In genomic region chr6:100833811-100834481, GRCm38 (mm10) we compare ENCODE assay signal across 7 mouse cellular contexts. TPM values are rescaled to one million over a fixed set of nuclear protein-coding genes. Genes with fewer than 3 reads are reported as not detected.
A peak's percentile ranks its signal among the peaks of the same experiment; 100 is the strongest.
DNase-seq lines count a peak whose midpoint lies in the region; ATAC-seq lines count a peak whose summit lies in the region.

No protein-coding gene starts in this region.

- peak overlapping the region; percentile 86 for H3K9ac ChIP-seq in midbrain, embryonic 12.5 days (replicated peaks)

- no peaks in the 10 kb centered on the region for H3K27me3 ChIP-seq in embryonic facial prominence, embryonic 10.5 days (replicated peaks; ENCODE audit: low read depth, poor library complexity, severe bottlenecking)
- no peaks in the 10 kb centered on the region for H3K27me3 ChIP-seq in limb, embryonic 10.5 days (ENCODE audit: low read depth, poor library complexity, severe bottlenecking)
- no peaks in the 10 kb centered on the region for H3K27me3 ChIP-seq in midbrain, embryonic 12.5 days

- under 1% methylated on average over 71 of the region's 72 CpGs for whole genome bisulfite sequencing in embryonic facial prominence, embryonic 10.5 days
- 1% methylated on average over 68 of the region's 72 CpGs for WGBS in limb, embryonic 10.5 days
- under 1% methylated on average over 42 of the region's 72 CpGs for WGBS in midbrain, embryonic 12.5 days

- peaks cover 44% of the 10 kb centered on the region for H3K36me3 ChIP-seq in embryonic facial prominence, embryonic 10.5 days (replicated peaks)
- H3K36me3 ChIP-seq in limb, embryonic 10.5 days = peaks cover 46% of the 10 kb centered on the region
- peaks cover 37% of the 10 kb centered on the region for H3K36me3 ChIP-seq in midbrain, embryonic 12.5 days

- ATAC-seq in granulocyte monocyte progenitor cell, adult 5-6 weeks (replicated peaks; ENCODE audit: poor library complexity, severe bottlenecking) = peak; percentile 61
- ATAC-seq in midbrain, embryonic 12.5 days (ENCODE audit: low FRiP score, low read depth) = peak; percentile 92

- DNase-seq in adrenal gland, postnatal 14 days = peak; percentile 68
- DNase-seq in embryonic facial prominence, embryonic 10.5 days (ENCODE audit: low spot score) = peak; percentile 78
- DNase-seq in kidney, adult 11 months = peak; percentile 46
- peak; percentile 76 for DNase-seq in limb, embryonic 10.5 days (ENCODE audit: low spot score)
- peak; percentile 45 to 58 for DNase-seq in spleen, adult 18-20 months

- H3K4me1 ChIP-seq in embryonic facial prominence, embryonic 10.5 days = peaks cover 8% of the 10 kb centered on the region; the same call in 1 of the 2 replicates
- H3K4me1 ChIP-seq in limb, embryonic 10.5 days = peaks cover 5% of the 10 kb centered on the region
- H3K4me1 ChIP-seq in midbrain, embryonic 12.5 days = peaks cover 20% of the 10 kb centered on the region

- H3K4me3 ChIP-seq in embryonic facial prominence, embryonic 10.5 days = peak overlapping the region; percentile 92
- H3K4me3 ChIP-seq in limb, embryonic 10.5 days = peak overlapping the region; percentile 93
- peak overlapping the region; percentile 82 for H3K4me3 ChIP-seq in midbrain, embryonic 12.5 days

- H3K9me3 ChIP-seq in embryonic facial prominence, embryonic 10.5 days = no peaks in the 10 kb centered on the region
- no peaks in the 10 kb centered on the region for H3K9me3 ChIP-seq in limb, embryonic 10.5 days (replicated peaks)
- no peaks in the 10 kb centered on the region for H3K9me3 ChIP-seq in midbrain, embryonic 12.5 days

- H3K4me2 ChIP-seq in midbrain, embryonic 12.5 days (replicated peaks) = peak overlapping the region; percentile 56

- H3K27ac ChIP-seq in embryonic facial prominence, embryonic 10.5 days (replicated peaks) = peak overlapping the region; percentile 97
- H3K27ac ChIP-seq in limb, embryonic 10.5 days = peak overlapping the region; percentile 98
- H3K27ac ChIP-seq in midbrain, embryonic 12.5 days (replicated peaks) = peak overlapping the region; percentile 89

RNA-seq across cellular contexts. Expression of gene Ppp4r2, which starts 0.5 kb away (rescaled TPM):
- 76.3 and 96.5 TPM in 2 replicates for total RNA-seq in adrenal gland, postnatal 14 days (2021)
- 22.6 and 23.9 TPM in 2 replicates for polyA plus RNA-seq in embryonic facial prominence, embryonic 10.5 days (2016; fragmentation: Nextera tagmentation; extraction: Ambion mirVana)
- 36.4 and 46.1 TPM in 2 replicates for total RNA-seq in granulocyte monocyte progenitor cell, adult 5-6 weeks (2014; fragmentation: Nextera tagmentation)
- 67.6 and 81.8 TPM in 2 replicates for total RNA-seq in granulocyte monocyte progenitor cell, adult 5-6 weeks (2017)
- polyA plus RNA-seq in limb, embryonic 10.5 days (2016; fragmentation: Nextera tagmentation; extraction: Ambion mirVana) = 21.0 and 26.9 TPM in 2 replicates
- polyA plus RNA-seq in midbrain, embryonic 12.5 days (2016; fragmentation: Nextera tagmentation; extraction: Ambion mirVana) = 28.0 and 29.4 TPM in 2 replicates

Comparison
In these comparisons a context has a peak if more than half of its experiments do, and no peak if none do; other contexts are left out.
1. Peak in every context shown above with its lines: DNase-seq, ATAC-seq, H3K4me3 ChIP-seq and H3K27ac ChIP-seq.